Mouse (Mus musculus) mouse trophoblast stem cell (cell line): Measurements from ENCODE around the gene Itih3.

ENCODE experiments used
- in situ Hi-C, 2 experiments: fragments of 300-500 bp; cut with MseI, MboI; formaldehyde crosslinking; loops; 2 replicates in 1 of 2; 3 replicates in 1 of 2; pipeline ENCODE4 v1.15.1; 2025

The Itih3 gene

GRCm38 (mm10) chr14:30865311-30865710, 58.2 kb downstream of the Itih3 start:
- in situ Hi-C loops = loop anchor here in 1 of 2 experiments (10.0 kb wide), 1 partner anchor 79 kb away; the partner anchor contains the start of gene Itih1

GRCm38 (mm10) chr14:30862368-30862767, 61.2 kb downstream of the Itih3 start:
- in situ Hi-C loops = loop anchor here in 1 of 2 experiments (10.0 kb wide), 1 partner anchor 82 kb away; the partner anchor contains the start of gene Itih1

GRCm38 (mm10) chr14:30861421-30862125, 62.0 kb downstream of the Itih3 start:
- in situ Hi-C loops = loop anchor here in 1 of 2 experiments (10.0 kb wide), 1 partner anchor 83 kb away; the partner anchor contains the start of gene Itih1
